Mouse (Mus musculus): ENCODE results near the gene Nr1h4. TPM values are rescaled to one million over a fixed set of nuclear protein-coding genes. Genes with fewer than 3 reads are reported as not detected.

Gene Nr1h4
- polyA plus RNA-seq, 1 experiment from 2014 or later: 0.27 TPM

- H3K9ac ChIP-seq (ENCODE audit: low read length): no peak overlapping the region
- no peaks in the 10 kb centered on the region for H3K27me3 ChIP-seq (ENCODE audit: control insufficient read depth, insufficient read depth, low read length)
- peaks cover 6% of the 10 kb centered on the region for H3K4me1 ChIP-seq (ENCODE audit: control insufficient read depth, insufficient read depth, low read length)
- WGBS: 11% methylated on average over 3 of the region's 3 CpGs
- H3K4me3 ChIP-seq (ENCODE audit: low read depth, low read length): no peak overlapping the region
- H3K27ac ChIP-seq (ENCODE audit: low read depth, low read length): no peak overlapping the region
- no peaks in the 10 kb centered on the region for H3K36me3 ChIP-seq (ENCODE audit: control insufficient read depth, insufficient read depth, low read length)
- H3K4me2 ChIP-seq: no peak overlapping the region
- ATAC-seq (ENCODE audit: low FRiP score) (peak; percentile 83), DNase-seq (ENCODE audit: low spot score, missing footprints) (peak; percentile 88)
- no peaks in the 10 kb centered on the region for H3K9me3 ChIP-seq (ENCODE audit: control insufficient read depth, low read length)
These were observed 42.1 kb downstream of the Nr1h4 start for GRCm38 (mm10) chr10:89491321-89491720.

GRCm38 (mm10) chr10:89490250-89490649 lies 43.1 kb downstream of the Nr1h4 start:
- Histone ChIP-seq H3K36me3 (ENCODE audit: control insufficient read depth, insufficient read depth, low read length) (no peaks in the 10 kb centered on the region), H3K4me2 (no peak overlapping the region), H3K27me3 (ENCODE audit: control insufficient read depth, insufficient read depth, low read length) (no peaks in the 10 kb centered on the region), H3K27ac (ENCODE audit: low read depth, low read length) (no peak overlapping the region), H3K4me1 (ENCODE audit: control insufficient read depth, insufficient read depth, low read length) (peaks cover 6% of the 10 kb centered on the region), H3K9me3 (ENCODE audit: control insufficient read depth, low read length) (no peaks in the 10 kb centered on the region), H3K4me3 (ENCODE audit: low read depth, low read length) (no peak overlapping the region), H3K9ac (ENCODE audit: low read length) (no peak overlapping the region)
- ATAC-seq (ENCODE audit: low FRiP score) (no peak), DNase-seq (ENCODE audit: low spot score, missing footprints) (no peak)
- 86% methylated on average over 3 of the region's 3 CpGs for WGBS

GRCm38 (mm10) chr10:89489459-89489858 lies 43.9 kb downstream of the Nr1h4 start:
- 86% methylated on average over 4 of the region's 4 CpGs for WGBS
- Histone ChIP-seq H3K9me3 (ENCODE audit: control insufficient read depth, low read length) (no peaks in the 10 kb centered on the region), H3K36me3 (ENCODE audit: control insufficient read depth, insufficient read depth, low read length) (no peaks in the 10 kb centered on the region), H3K4me3 (ENCODE audit: low read depth, low read length) (no peak overlapping the region), H3K9ac (ENCODE audit: low read length) (no peak overlapping the region), H3K4me1 (ENCODE audit: control insufficient read depth, insufficient read depth, low read length) (peaks cover 6% of the 10 kb centered on the region), H3K4me2 (no peak overlapping the region), H3K27me3 (ENCODE audit: control insufficient read depth, insufficient read depth, low read length) (no peaks in the 10 kb centered on the region), H3K27ac (ENCODE audit: low read depth, low read length) (no peak overlapping the region)
- no peak for DNase-seq (ENCODE audit: low spot score, missing footprints)
- ATAC-seq (ENCODE audit: low FRiP score): no peak

- no peak for DNase-seq (ENCODE audit: low spot score, missing footprints)
- Histone ChIP-seq H3K9ac (ENCODE audit: low read length) (no peak overlapping the region), H3K27me3 (ENCODE audit: control insufficient read depth, insufficient read depth, low read length) (no peaks in the 10 kb centered on the region), H3K36me3 (ENCODE audit: control insufficient read depth, insufficient read depth, low read length) (no peaks in the 10 kb centered on the region), H3K9me3 (ENCODE audit: control insufficient read depth, low read length) (no peaks in the 10 kb centered on the region), H3K27ac (ENCODE audit: low read depth, low read length) (no peak overlapping the region), H3K4me1 (ENCODE audit: control insufficient read depth, insufficient read depth, low read length) (peaks cover 10% of the 10 kb centered on the region), H3K4me2 (no peak overlapping the region), H3K4me3 (ENCODE audit: low read depth, low read length) (no peak overlapping the region)
- peak; percentile 61 for ATAC-seq (ENCODE audit: low FRiP score)
- WGBS: 32% methylated on average over 4 of the region's 4 CpGs
These were observed 46.2 kb downstream of the Nr1h4 start for GRCm38 (mm10) chr10:89486995-89487742.

DNA sequence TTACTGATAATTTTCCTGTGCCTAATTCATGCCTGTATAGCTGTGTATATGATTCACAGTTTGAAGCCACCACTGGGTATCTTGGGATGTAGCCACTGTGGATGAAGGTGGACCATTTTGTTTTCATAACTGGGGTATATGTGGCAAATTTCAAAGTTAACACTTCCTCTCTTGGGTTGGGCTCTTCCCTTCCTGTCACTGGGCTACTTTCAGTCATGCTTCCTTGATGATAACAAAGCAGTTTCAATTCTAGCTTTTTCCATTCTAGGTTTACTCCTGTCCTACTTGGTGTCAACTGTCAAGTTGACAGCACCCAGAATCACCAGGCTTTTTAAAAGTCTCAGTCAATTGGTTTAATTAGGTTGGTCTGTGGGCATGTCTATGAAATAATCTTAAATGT lies 48.5 kb downstream of the Nr1h4 start:
- ATAC-seq (ENCODE audit: low FRiP score) (no peak), DNase-seq (ENCODE audit: low spot score, missing footprints) (no peak)
- H3K9me3 ChIP-seq (ENCODE audit: control insufficient read depth, low read length): no peaks in the 10 kb centered on the region
- no peak overlapping the region for H3K4me3 ChIP-seq (ENCODE audit: low read depth, low read length)
- H3K4me1 ChIP-seq (ENCODE audit: control insufficient read depth, insufficient read depth, low read length): peaks cover 19% of the 10 kb centered on the region
- H3K4me2 ChIP-seq: no peak overlapping the region
- H3K27ac ChIP-seq (ENCODE audit: low read depth, low read length): no peak overlapping the region
- H3K27me3 ChIP-seq (ENCODE audit: control insufficient read depth, insufficient read depth, low read length): no peaks in the 10 kb centered on the region
- H3K9ac ChIP-seq (ENCODE audit: low read length): no peak overlapping the region
- no peaks in the 10 kb centered on the region for H3K36me3 ChIP-seq (ENCODE audit: control insufficient read depth, insufficient read depth, low read length)

DNA sequence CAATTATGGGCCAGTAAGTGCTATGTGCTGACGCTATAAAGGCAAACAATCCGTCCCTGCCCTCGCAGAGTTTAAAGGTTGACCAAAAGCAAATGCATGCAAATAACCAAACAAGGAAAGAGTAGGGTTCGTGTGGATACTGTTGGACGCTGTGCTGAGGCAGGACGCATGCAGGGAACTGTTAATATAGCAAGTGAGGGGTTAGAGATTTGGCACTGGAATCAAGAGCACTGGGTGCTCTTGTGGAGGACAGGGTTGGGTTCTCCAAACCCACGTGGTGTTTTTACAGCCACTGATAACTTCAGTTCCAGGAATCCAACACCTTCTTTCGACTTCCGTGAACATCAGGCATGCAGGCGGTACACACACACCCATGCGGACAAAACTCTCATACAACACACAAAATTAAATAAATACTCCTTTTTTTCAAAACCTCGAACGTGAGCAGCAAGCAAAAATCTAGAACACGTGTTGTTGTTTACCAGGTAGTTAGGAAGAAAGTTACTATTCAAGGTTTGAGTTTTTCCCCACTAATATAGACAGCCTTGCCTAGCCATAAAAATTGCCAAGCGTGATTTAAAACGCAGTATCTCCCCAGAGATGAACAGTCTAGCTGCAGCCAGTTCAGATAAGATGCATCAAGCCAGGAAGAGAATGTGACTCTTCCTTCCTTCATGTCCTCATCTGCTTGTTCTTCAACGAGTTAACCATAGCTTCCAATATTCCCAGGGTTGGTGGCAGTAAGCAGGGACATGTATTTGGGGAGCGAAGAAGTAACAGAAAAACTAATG lies 49.4 kb downstream of the Nr1h4 start:
- no peak overlapping the region for H3K4me3 ChIP-seq (ENCODE audit: low read depth, low read length)
- no peak overlapping the region for H3K4me2 ChIP-seq

DNA sequence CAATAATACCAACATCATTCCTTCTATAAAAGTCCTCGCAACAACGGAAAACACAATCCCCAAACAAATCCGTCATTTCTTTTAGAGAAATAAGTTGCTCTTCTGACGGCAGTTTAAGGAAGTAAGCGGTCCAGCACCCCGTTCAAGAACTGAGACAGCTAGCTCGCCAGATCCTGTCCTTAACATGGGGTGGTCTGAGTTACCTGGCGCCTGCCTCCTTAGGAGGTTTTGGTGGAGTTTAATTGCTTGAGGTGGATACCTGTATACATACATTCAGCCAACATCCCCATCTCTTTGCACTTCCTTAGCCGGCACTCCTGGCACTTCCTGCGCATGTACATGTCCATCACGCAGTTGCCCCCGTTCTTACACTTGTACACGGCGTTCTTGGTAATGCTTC lies 50.3 kb downstream of the Nr1h4 start:
- H3K27ac ChIP-seq (ENCODE audit: low read depth, low read length): no peak overlapping the region
- no peaks in the 10 kb centered on the region for H3K36me3 ChIP-seq (ENCODE audit: control insufficient read depth, insufficient read depth, low read length)

More for the DNA sequence above, 49.4 kb downstream of the Nr1h4 start:
- Histone ChIP-seq H3K4me1 (ENCODE audit: control insufficient read depth, insufficient read depth, low read length) (peaks cover 19% of the 10 kb centered on the region), H3K9me3 (ENCODE audit: control insufficient read depth, low read length) (no peaks in the 10 kb centered on the region), H3K36me3 (ENCODE audit: control insufficient read depth, insufficient read depth, low read length) (no peaks in the 10 kb centered on the region), H3K9ac (ENCODE audit: low read length) (no peak overlapping the region), H3K27ac (ENCODE audit: low read depth, low read length) (no peak overlapping the region), H3K27me3 (ENCODE audit: control insufficient read depth, insufficient read depth, low read length) (no peaks in the 10 kb centered on the region)
- ATAC-seq (ENCODE audit: low FRiP score) (no peak), DNase-seq (ENCODE audit: low spot score, missing footprints) (no peak)
- 90% methylated on average over 18 of the region's 18 CpGs for WGBS

GRCm38 (mm10) chr10:89482142-89482681 lies 51.2 kb downstream of the Nr1h4 start:
- Histone ChIP-seq H3K4me1 (ENCODE audit: control insufficient read depth, insufficient read depth, low read length) (peaks cover 15% of the 10 kb centered on the region), H3K4me3 (ENCODE audit: low read depth, low read length) (no peak overlapping the region), H3K4me2 (peak overlapping the region; percentile 19; the same call in 1 of the 2 replicates), H3K27me3 (ENCODE audit: control insufficient read depth, insufficient read depth, low read length) (no peaks in the 10 kb centered on the region), H3K36me3 (ENCODE audit: control insufficient read depth, insufficient read depth, low read length) (no peaks in the 10 kb centered on the region), H3K9ac (ENCODE audit: low read length) (no peak overlapping the region), H3K9me3 (ENCODE audit: control insufficient read depth, low read length) (no peaks in the 10 kb centered on the region), H3K27ac (ENCODE audit: low read depth, low read length) (peak overlapping the region; percentile 8; the same call in 1 of the 2 replicates)
- peak; percentile 88 for DNase-seq (ENCODE audit: low spot score, missing footprints)
- 33% methylated on average over 10 of the region's 10 CpGs for WGBS
- ATAC-seq (ENCODE audit: low FRiP score): peak; percentile 55

More for the DNA sequence above, 50.3 kb downstream of the Nr1h4 start:
- Histone ChIP-seq H3K27me3 (ENCODE audit: control insufficient read depth, insufficient read depth, low read length) (no peaks in the 10 kb centered on the region), H3K9ac (ENCODE audit: low read length) (no peak overlapping the region), H3K4me3 (ENCODE audit: low read depth, low read length) (no peak overlapping the region), H3K4me1 (ENCODE audit: control insufficient read depth, insufficient read depth, low read length) (peaks cover 19% of the 10 kb centered on the region), H3K4me2 (no peak overlapping the region), H3K9me3 (ENCODE audit: control insufficient read depth, low read length) (no peaks in the 10 kb centered on the region)
- DNase-seq (ENCODE audit: low spot score, missing footprints) (peak; percentile 87), ATAC-seq (ENCODE audit: low FRiP score) (no peak)
- WGBS: 90% methylated on average over 14 of the region's 14 CpGs

- H3K9ac ChIP-seq (ENCODE audit: low read length): no peak overlapping the region
- H3K4me3 ChIP-seq (ENCODE audit: low read depth, low read length): no peak overlapping the region
- WGBS: 22% methylated on average over 7 of the region's 7 CpGs
- peaks cover 13% of the 10 kb centered on the region for H3K4me1 ChIP-seq (ENCODE audit: control insufficient read depth, insufficient read depth, low read length)
- ATAC-seq (ENCODE audit: low FRiP score): peak; percentile 71
- DNase-seq (ENCODE audit: low spot score, missing footprints): peak; percentile 92
- H3K27ac ChIP-seq (ENCODE audit: low read depth, low read length): peak overlapping the region; percentile 8; the same call in 1 of the 2 replicates
- no peaks in the 10 kb centered on the region for H3K9me3 ChIP-seq (ENCODE audit: control insufficient read depth, low read length)
- no peaks in the 10 kb centered on the region for H3K36me3 ChIP-seq (ENCODE audit: control insufficient read depth, insufficient read depth, low read length)
- no peaks in the 10 kb centered on the region for H3K27me3 ChIP-seq (ENCODE audit: control insufficient read depth, insufficient read depth, low read length)
- peak overlapping the region; percentile 12; the same call in 1 of the 2 replicates for H3K4me2 ChIP-seq
These were observed 51.7 kb downstream of the Nr1h4 start for GRCm38 (mm10) chr10:89481638-89482037.

All from midbrain, embryonic 11.5 days (tissue).